Mouse (Mus musculus): ENCODE results near the gene Mecr. TPM values are rescaled to one million over a fixed set of nuclear protein-coding genes. Genes with fewer than 3 reads are reported as not detected.

Mecr gene
- polyA plus RNA-seq, 2 experiments, result 39.4 to 41.6 TPM

DNA sequence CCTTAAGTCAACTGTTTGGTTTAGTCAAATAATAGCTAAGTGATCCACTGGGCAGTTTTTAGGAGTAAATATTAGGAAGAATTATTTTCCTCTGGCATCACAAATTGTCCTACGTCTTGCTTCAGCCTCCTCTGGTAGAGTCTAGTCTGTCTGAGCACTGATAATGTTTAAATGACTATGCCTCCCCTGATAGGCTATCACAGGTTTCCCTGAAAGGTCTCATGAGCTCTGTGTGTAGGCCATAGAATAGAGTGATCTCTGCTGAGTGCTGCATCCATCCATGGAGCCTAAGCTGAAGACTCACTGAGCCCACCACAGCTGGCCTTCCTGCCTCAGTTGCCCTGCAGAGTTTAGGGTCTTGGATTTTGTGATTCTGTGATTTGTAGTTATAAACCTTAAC lies 45.3 kb downstream of the Mecr start:
- no peak overlapping the region for H3K4me2 ChIP-seq (replicated peaks; ENCODE audit: low read depth, low read length, severe bottlenecking)
- no peak overlapping the region for H3K4me3 ChIP-seq (replicated peaks; ENCODE audit: low read length)
- no peaks in the 10 kb centered on the region for H3K27me3 ChIP-seq (ENCODE audit: control insufficient read depth, insufficient read depth, low read length)
- H3K36me3 ChIP-seq (ENCODE audit: control insufficient read depth, insufficient read depth, low read length), result peaks cover 67% of the 10 kb centered on the region
- H3K27ac ChIP-seq (replicated peaks; ENCODE audit: low read depth, low read length), result no peak overlapping the region
- H3K9me3 ChIP-seq (ENCODE audit: control insufficient read depth, low read length), result no peaks in the 10 kb centered on the region
- no peaks in the 10 kb centered on the region for H3K4me1 ChIP-seq (ENCODE audit: control insufficient read depth, insufficient read depth, low read length)
- no peak for ATAC-seq (ENCODE audit: low FRiP score, low read depth)
- DNase-seq (ENCODE audit: low spot score), result no peak
- no peak overlapping the region for H3K9ac ChIP-seq (ENCODE audit: low read depth, low read length, severe bottlenecking)
- no peak for TF ChIP-seq POLR2A (IDR thresholded peaks at IDR 0.05; ENCODE audit: borderline replicate concordance, extremely low read depth, insufficient read depth, insufficient read length)
- 84% methylated on average over 1 of the region's 1 CpGs for WGBS

GRCm38 (mm10) chr4:131890692-131891091 lies 47.4 kb downstream of the Mecr start:
- no peak for TF ChIP-seq POLR2A (IDR thresholded peaks at IDR 0.05; ENCODE audit: borderline replicate concordance, extremely low read depth, insufficient read depth, insufficient read length)

DNA sequence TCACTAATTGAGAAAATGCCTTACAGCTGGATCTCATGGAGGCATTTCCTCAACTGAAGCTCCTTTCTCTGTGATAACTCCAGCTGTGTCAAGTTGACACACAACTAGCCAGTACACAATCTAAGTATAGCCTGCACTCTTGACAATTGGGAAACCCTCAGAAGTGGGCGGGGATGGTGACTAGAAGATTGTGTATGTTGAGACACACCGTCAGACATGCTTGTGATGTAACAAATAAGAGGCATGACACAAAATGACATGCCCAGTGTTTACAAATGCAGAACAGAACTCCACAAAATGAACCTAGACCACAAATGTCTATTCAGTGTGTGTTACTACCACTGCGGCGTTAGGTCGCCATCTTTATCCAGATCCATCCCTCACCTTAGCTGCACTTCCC lies 53.8 kb downstream of the Mecr start:
- no peak for TF ChIP-seq POLR2A (IDR thresholded peaks at IDR 0.05; ENCODE audit: borderline replicate concordance, extremely low read depth, insufficient read depth, insufficient read length)
- no peaks in the 10 kb centered on the region for H3K4me1 ChIP-seq (ENCODE audit: control insufficient read depth, insufficient read depth, low read length)
- no peak overlapping the region for H3K9ac ChIP-seq (ENCODE audit: low read depth, low read length, severe bottlenecking)
- H3K36me3 ChIP-seq (ENCODE audit: control insufficient read depth, insufficient read depth, low read length), result peaks cover 82% of the 10 kb centered on the region
- H3K9me3 ChIP-seq (ENCODE audit: control insufficient read depth, low read length), result no peaks in the 10 kb centered on the region
- H3K27me3 ChIP-seq (ENCODE audit: control insufficient read depth, insufficient read depth, low read length), result no peaks in the 10 kb centered on the region
- no peak overlapping the region for H3K27ac ChIP-seq (replicated peaks; ENCODE audit: low read depth, low read length)
- H3K4me2 ChIP-seq (replicated peaks; ENCODE audit: low read depth, low read length, severe bottlenecking), result no peak overlapping the region
- WGBS, result 93% methylated on average over 5 of the region's 5 CpGs
- ATAC-seq (ENCODE audit: low FRiP score, low read depth) (no peak), DNase-seq (ENCODE audit: low spot score) (no peak)
- H3K4me3 ChIP-seq (replicated peaks; ENCODE audit: low read length), result no peak overlapping the region

More at GRCm38 (mm10) chr4:131890692-131891091, 47.4 kb downstream of the Mecr start:
- Histone ChIP-seq H3K4me1 (ENCODE audit: control insufficient read depth, insufficient read depth, low read length) (no peaks in the 10 kb centered on the region), H3K36me3 (ENCODE audit: control insufficient read depth, insufficient read depth, low read length) (peaks cover 69% of the 10 kb centered on the region), H3K4me3 (replicated peaks; ENCODE audit: low read length) (no peak overlapping the region), H3K9me3 (ENCODE audit: control insufficient read depth, low read length) (no peaks in the 10 kb centered on the region), H3K4me2 (replicated peaks; ENCODE audit: low read depth, low read length, severe bottlenecking) (no peak overlapping the region), H3K27ac (replicated peaks; ENCODE audit: low read depth, low read length) (no peak overlapping the region), H3K9ac (ENCODE audit: low read depth, low read length, severe bottlenecking) (no peak overlapping the region), H3K27me3 (ENCODE audit: control insufficient read depth, insufficient read depth, low read length) (no peaks in the 10 kb centered on the region)
- DNase-seq (ENCODE audit: low spot score) (no peak), ATAC-seq (ENCODE audit: low FRiP score, low read depth) (no peak)
- WGBS, result 84% methylated on average over 3 of the region's 3 CpGs

- Histone ChIP-seq H3K9me3 (ENCODE audit: control insufficient read depth, low read length) (no peaks in the 10 kb centered on the region), H3K36me3 (ENCODE audit: control insufficient read depth, insufficient read depth, low read length) (peaks cover 81% of the 10 kb centered on the region), H3K9ac (ENCODE audit: low read depth, low read length, severe bottlenecking) (no peak overlapping the region), H3K27me3 (ENCODE audit: control insufficient read depth, insufficient read depth, low read length) (no peaks in the 10 kb centered on the region), H3K4me1 (ENCODE audit: control insufficient read depth, insufficient read depth, low read length) (no peaks in the 10 kb centered on the region), H3K27ac (replicated peaks; ENCODE audit: low read depth, low read length) (no peak overlapping the region), H3K4me3 (replicated peaks; ENCODE audit: low read length) (no peak overlapping the region), H3K4me2 (replicated peaks; ENCODE audit: low read depth, low read length, severe bottlenecking) (no peak overlapping the region)
- TF ChIP-seq POLR2A (IDR thresholded peaks at IDR 0.05; ENCODE audit: borderline replicate concordance, extremely low read depth, insufficient read depth, insufficient read length), result no peak
- no peak for DNase-seq (ENCODE audit: low spot score)
- ATAC-seq (ENCODE audit: low FRiP score, low read depth), result no peak
- 92% methylated on average over 8 of the region's 8 CpGs for WGBS
Measured at GRCm38 (mm10) chr4:131897787-131898186, 54.5 kb downstream of the Mecr start.

DNA sequence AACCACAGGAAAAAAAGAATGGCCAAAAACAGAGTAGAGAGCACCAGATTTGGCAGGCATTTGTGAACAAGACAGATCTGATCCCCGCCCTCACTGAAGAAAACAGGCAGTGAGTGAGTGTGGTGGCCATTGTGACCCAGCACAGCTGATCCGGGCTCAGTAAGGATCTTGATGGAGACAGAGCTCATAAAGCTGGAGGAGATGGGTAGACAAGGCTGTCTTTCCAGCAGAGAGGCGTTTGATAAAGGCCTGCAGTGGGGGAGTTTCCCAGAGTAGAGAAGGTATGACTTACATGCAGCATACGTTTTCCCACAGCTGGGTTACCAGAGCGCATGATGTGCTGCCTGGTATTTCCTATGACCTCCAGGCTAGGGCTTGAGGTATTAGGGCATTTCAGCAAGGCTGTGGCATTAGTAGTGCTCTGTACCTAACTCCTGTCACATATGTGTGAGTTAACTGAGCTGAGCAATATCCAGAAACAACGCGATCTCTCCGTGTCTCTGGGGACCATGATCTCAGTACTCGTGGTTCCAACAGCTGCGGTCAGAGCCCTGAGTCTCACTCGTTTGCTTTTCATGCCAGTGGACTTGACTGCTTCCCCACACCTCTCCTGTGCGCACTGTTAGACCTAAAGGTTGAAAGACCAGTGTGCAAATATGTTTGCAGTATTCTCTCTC lies 55.4 kb downstream of the Mecr start:
- Histone ChIP-seq H3K4me3 (replicated peaks; ENCODE audit: low read length) (no peak overlapping the region), H3K9ac (ENCODE audit: low read depth, low read length, severe bottlenecking) (no peak overlapping the region), H3K4me1 (ENCODE audit: control insufficient read depth, insufficient read depth, low read length) (no peaks in the 10 kb centered on the region), H3K27me3 (ENCODE audit: control insufficient read depth, insufficient read depth, low read length) (no peaks in the 10 kb centered on the region), H3K36me3 (ENCODE audit: control insufficient read depth, insufficient read depth, low read length) (peaks cover 75% of the 10 kb centered on the region), H3K9me3 (ENCODE audit: control insufficient read depth, low read length) (no peaks in the 10 kb centered on the region), H3K4me2 (replicated peaks; ENCODE audit: low read depth, low read length, severe bottlenecking) (no peak overlapping the region), H3K27ac (replicated peaks; ENCODE audit: low read depth, low read length) (no peak overlapping the region)
- WGBS, result 85% methylated on average over 12 of the region's 12 CpGs
- DNase-seq (ENCODE audit: low spot score) (no peak), ATAC-seq (ENCODE audit: low FRiP score, low read depth) (no peak)
- no peak for TF ChIP-seq POLR2A (IDR thresholded peaks at IDR 0.05; ENCODE audit: borderline replicate concordance, extremely low read depth, insufficient read depth, insufficient read length)
